Comparison of ENCODE assay signal across 8 mouse cellular contexts in the genomic region with DNA sequence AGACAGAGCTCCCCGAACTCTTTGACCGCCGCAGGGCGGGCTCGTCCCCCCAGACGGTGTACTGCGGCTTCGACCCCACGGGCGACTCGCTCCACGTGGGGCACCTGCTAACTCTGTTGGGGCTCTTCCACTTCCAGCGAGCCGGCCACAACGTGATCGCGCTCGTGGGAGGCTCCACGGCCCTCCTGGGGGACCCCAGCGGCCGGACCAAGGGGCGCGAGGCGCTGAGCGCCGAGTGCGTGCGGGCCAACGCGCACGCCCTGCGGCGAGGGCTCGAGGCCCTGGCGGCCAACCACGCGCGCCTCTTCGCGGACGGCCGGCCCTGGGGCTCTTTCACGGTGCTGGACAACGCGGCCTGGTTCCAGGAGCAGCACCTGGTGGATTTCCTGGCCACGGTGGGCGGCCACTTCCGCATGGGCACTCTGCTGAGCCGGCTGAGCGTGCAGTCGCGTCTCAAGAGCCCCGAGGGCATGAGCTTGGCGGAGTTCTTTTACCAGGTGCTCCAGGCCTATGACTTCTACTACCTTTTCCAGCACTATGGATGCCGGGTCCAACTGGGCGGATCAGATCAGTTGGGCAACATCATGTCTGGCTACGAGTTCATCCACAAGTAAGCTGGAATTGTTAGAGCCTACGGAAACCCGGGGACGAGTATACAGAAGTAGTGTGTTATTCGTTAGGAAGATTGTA. TPM values are rescaled to one million over a fixed set of nuclear protein-coding genes. Genes with fewer than 3 reads are reported as not detected.
DNase-seq lines count a peak whose midpoint lies in the region; ATAC-seq and TF ChIP-seq lines count a peak whose summit lies in the region.

No protein-coding gene starts in this region.

- ATAC-seq in heart, embryonic 13.5 days (ENCODE audit: extremely low read depth, insufficient number of reproducible peaks, low FRiP score, low TSS enrichment), result peak; percentile 44
- ATAC-seq in lung, embryonic 15.5 days (ENCODE audit: borderline replicate concordance, extremely low read depth, low FRiP score, low TSS enrichment), result peak; percentile 72

- WGBS in heart, embryonic 13.5 days, result under 1% methylated on average over 61 of the region's 61 CpGs
- under 1% methylated on average over 61 of the region's 61 CpGs for WGBS in lung, embryonic 15.5 days

- in situ Hi-C loops in ES-E14 (cut with MboI; ENCODE audit: low sequenced_read_pairs in 2 of 2, unreplicated experiment in 2 of 2), result no loop called here

- TF ChIP-seq POLR2A in embryonic fibroblast, embryonic 13.5 days (IDR thresholded peaks at IDR 0.05; ENCODE audit: low read depth, low read length), result no peak

- no peak for TF ChIP-seq CTCF in embryonic fibroblast, embryonic 13.5 days (IDR thresholded peaks at IDR 0.05; ENCODE audit: borderline replicate concordance, insufficient read depth, low read length)

- H3K4me2 ChIP-seq in heart, embryonic 13.5 days, result peak overlapping the region; percentile 87
- peak overlapping the region; percentile 80 for H3K4me2 ChIP-seq in lung, embryonic 15.5 days

- DNase-seq in ES-E14 (ENCODE audit: low read depth, low spot score), result peak; percentile 63
- DNase-seq in brain, adult 2 months (ENCODE audit: low read depth, low spot score), result peak; percentile 52
- peak; percentile 66 for DNase-seq in kidney, postnatal 14 days
- DNase-seq in ovary, adult 18-20 months (ENCODE audit: low spot score), result peak; percentile 6
- DNase-seq in thymus, postnatal 14 days, result peak; percentile 48

- peak overlapping the region; percentile 83 for H3K27ac ChIP-seq in ES-E14 (ENCODE audit: insufficient read depth, low read depth, low read length, poor library complexity, severe bottlenecking)
- peak overlapping the region; percentile 51 for H3K27ac ChIP-seq in embryonic fibroblast, embryonic 13.5 days (ENCODE audit: insufficient read depth, low read length)
- H3K27ac ChIP-seq in heart, embryonic 13.5 days (replicated peaks), result peak overlapping the region; percentile 95
- peak overlapping the region; percentile 96 for H3K27ac ChIP-seq in lung, embryonic 15.5 days

- peaks cover 2% of the 10 kb centered on the region in 2 experiments; a peak in 2 of 4 replicates for H3K4me1 ChIP-seq in ES-E14 (ENCODE audit: control insufficient read depth in 2 of 2, insufficient read depth in 2 of 2, low read length in 2 of 2, poor library complexity in 1 of 2)
- H3K4me1 ChIP-seq in embryonic fibroblast, embryonic 13.5 days (ENCODE audit: control insufficient read depth, insufficient read depth, low read length), result peaks cover 3% of the 10 kb centered on the region
- H3K4me1 ChIP-seq in heart, embryonic 13.5 days, result peaks cover 20% of the 10 kb centered on the region
- peaks cover 12% of the 10 kb centered on the region for H3K4me1 ChIP-seq in lung, embryonic 15.5 days

- H3K4me3 ChIP-seq in ES-E14 (ENCODE audit: insufficient read depth in 1 of 2, low read depth in 1 of 2, low read length in 2 of 2, poor library complexity in 1 of 2, severe bottlenecking in 1 of 2), result peak overlapping the region; percentile 80 to 83
- H3K4me3 ChIP-seq in embryonic fibroblast, embryonic 13.5 days (ENCODE audit: insufficient read depth, low read length), result peak overlapping the region; percentile 98
- peak overlapping the region; percentile 96 for H3K4me3 ChIP-seq in heart, embryonic 13.5 days
- peak overlapping the region; percentile 95 for H3K4me3 ChIP-seq in lung, embryonic 15.5 days

- H3K9me3 ChIP-seq in ES-E14 (ENCODE audit: control insufficient read depth, insufficient read depth, low read depth, low read length), result no peaks in the 10 kb centered on the region
- no peaks in the 10 kb centered on the region for H3K9me3 ChIP-seq in heart, embryonic 13.5 days
- no peaks in the 10 kb centered on the region for H3K9me3 ChIP-seq in lung, embryonic 15.5 days

- no peaks in the 10 kb centered on the region for H3K27me3 ChIP-seq in heart, embryonic 13.5 days (replicated peaks)
- H3K27me3 ChIP-seq in lung, embryonic 15.5 days, result no peaks in the 10 kb centered on the region

- peak overlapping the region; percentile 99 for H3K9ac ChIP-seq in ES-E14 (ENCODE audit: insufficient read depth, low read depth, low read length, poor library complexity, severe bottlenecking)
- H3K9ac ChIP-seq in heart, embryonic 13.5 days, result peak overlapping the region; percentile 94
- peak overlapping the region; percentile 91 for H3K9ac ChIP-seq in lung, embryonic 15.5 days

- H3K36me3 ChIP-seq in ES-E14 (ENCODE audit: control insufficient read depth, insufficient read depth, low read length, poor library complexity, severe bottlenecking), result peaks cover 9% of the 10 kb centered on the region; the same call in 1 of the 2 replicates
- peaks cover 25% of the 10 kb centered on the region for H3K36me3 ChIP-seq in heart, embryonic 13.5 days
- peaks cover 12% of the 10 kb centered on the region for H3K36me3 ChIP-seq in lung, embryonic 15.5 days

TF ChIP-seq in ES-E14, 5 proteins besides CTCF, POLR2A, EP300 and RAD21:
- TF ChIP-seq ZNF384 (IDR thresholded peaks at IDR 0.05; ENCODE audit: low read depth, low read length), result no peak
- no peak for TF ChIP-seq HCFC1 (IDR thresholded peaks at IDR 0.05; ENCODE audit: borderline replicate concordance, insufficient read depth, low read length)
- no peak for TF ChIP-seq MAFK (IDR thresholded peaks at IDR 0.05; ENCODE audit: insufficient read depth, low read depth, low read length)
- TF ChIP-seq CHD2 (IDR thresholded peaks at IDR 0.05; ENCODE audit: low read depth, low read length), result no peak
- TF ChIP-seq ZC3H11A (IDR thresholded peaks at IDR 0.05; ENCODE audit: borderline replicate concordance, low read depth, low read length), result no peak

RNA-seq across cellular contexts. Expression of gene Yars2, which starts 0.5 kb away (rescaled TPM):
- total RNA-seq in ES-E14 (2012; rRNA removed), result 68.6 and 95.9 TPM in 2 replicates
- 20.7 and 27.8 TPM in 2 replicates for polyA plus RNA-seq in embryonic fibroblast, embryonic 13.5 days (2011; ENCODE audit: insufficient read length, low read depth, missing spikeins)
- polyA plus RNA-seq in heart, embryonic 13.5 days (2015; fragmentation: Nextera tagmentation; extraction: Ambion mirVana), result 39.2 and 42.8 TPM in 2 replicates
- 37.7 and 39.8 TPM in 2 replicates for polyA plus RNA-seq in lung, embryonic 15.5 days (2015; fragmentation: Nextera tagmentation; extraction: Ambion mirVana)

RNA-seq across cellular contexts. Expression of gene Dnm1l, which starts 55.5 kb away (rescaled TPM):
- total RNA-seq in ES-E14 (2012; rRNA removed), result 91.3 and 105 TPM in 2 replicates
- polyA plus RNA-seq in embryonic fibroblast, embryonic 13.5 days (2011; ENCODE audit: insufficient read length, low read depth, missing spikeins), result 95.7 and 105 TPM in 2 replicates
- polyA plus RNA-seq in heart, embryonic 13.5 days (2015; fragmentation: Nextera tagmentation; extraction: Ambion mirVana), result 59.9 and 63.9 TPM in 2 replicates
- polyA plus RNA-seq in lung, embryonic 15.5 days (2015; fragmentation: Nextera tagmentation; extraction: Ambion mirVana), result 52.5 and 56.2 TPM in 2 replicates

Comparison
In these comparisons a context has a peak if more than half of its experiments do, and no peak if none do; other contexts are left out.
1. Peak in every context shown above with its lines: DNase-seq, ATAC-seq, H3K4me3 ChIP-seq and H3K27ac ChIP-seq.
2. DNase-seq: peak in every context shown above with its lines; median percentile 66 in kidney, postnatal 14 days; 63 in ES-E14; 52 in brain, adult 2 months; 48 in thymus, postnatal 14 days; 6 in ovary, adult 18-20 months.